ENCODE assay signal across 8 mouse cellular contexts in genomic region chr9:65346476-65347111, GRCm38 (mm10). TPM values are rescaled to one million over a fixed set of nuclear protein-coding genes. Genes with fewer than 3 reads are reported as not detected.
DNase-seq lines count a peak whose midpoint lies in the region; ATAC-seq and TF ChIP-seq lines count a peak whose summit lies in the region.

No protein-coding gene starts in this region.

- no peaks in the 10 kb centered on the region for H3K27me3 ChIP-seq in ES-Bruce4 (ENCODE audit: control insufficient read depth, insufficient read depth, low read length, poor library complexity, severe bottlenecking)
- no peaks in the 10 kb centered on the region; the same call in 1 of the 2 replicates for H3K27me3 ChIP-seq in neural tube, embryonic 14.5 days (ENCODE audit: control insufficient read depth, insufficient read depth, low read length)
- no peaks in the 10 kb centered on the region for H3K27me3 ChIP-seq in testis, adult 2 months (ENCODE audit: control insufficient read depth, insufficient read depth, low read length)

- peak overlapping the region; percentile 92 for H3K4me2 ChIP-seq in neural tube, embryonic 14.5 days (ENCODE audit: low read depth, low read length)

- no peaks in the 10 kb centered on the region for H3K36me3 ChIP-seq in ES-Bruce4 (ENCODE audit: control insufficient read depth, insufficient read depth, low read length, poor library complexity, severe bottlenecking)
- H3K36me3 ChIP-seq in neural tube, embryonic 14.5 days (ENCODE audit: control insufficient read depth, insufficient read depth, low read length) = no peaks in the 10 kb centered on the region
- no peaks in the 10 kb centered on the region for H3K36me3 ChIP-seq in testis, adult 2 months (ENCODE audit: control insufficient read depth, insufficient read depth, low read length)

- no peak for TF ChIP-seq POLR2A in ES-Bruce4 (IDR thresholded peaks at IDR 0.05; ENCODE audit: insufficient read depth, low read length)
- no peak for TF ChIP-seq POLR2A in brain, embryonic 14.5 days (IDR thresholded peaks at IDR 0.05; ENCODE audit: borderline replicate concordance, extremely low read depth, insufficient read depth, insufficient read length, poor library complexity, severe bottlenecking)
- no peak for TF ChIP-seq POLR2A in lung, adult 2 months (IDR thresholded peaks at IDR 0.05; ENCODE audit: borderline replicate concordance, extremely low read depth, low read depth, low read length)
- TF ChIP-seq POLR2A in testis, adult 2 months (IDR thresholded peaks at IDR 0.05; ENCODE audit: control insufficient read depth, low read depth, low read length) = peak; percentile 36

- WGBS in lung, adult 2 months = under 1% methylated on average over 72 of the region's 77 CpGs
- WGBS in neural tube, embryonic 14.5 days = under 1% methylated on average over 69 of the region's 77 CpGs

- TF ChIP-seq EP300 in ES-Bruce4 (IDR thresholded peaks at IDR 0.05; ENCODE audit: insufficient read depth, low read depth, low read length) = no peak

- H3K9me3 ChIP-seq in ES-Bruce4 (replicated peaks; ENCODE audit: control insufficient read depth, insufficient read depth, low read length, poor library complexity, severe bottlenecking) = peaks cover 5% of the 10 kb centered on the region
- H3K9me3 ChIP-seq in neural tube, embryonic 14.5 days (ENCODE audit: control insufficient read depth, low read length) = no peaks in the 10 kb centered on the region

- peak; percentile 42 for DNase-seq in brain, embryonic 14.5 days (ENCODE audit: low read depth)
- peak; percentile 59 to 67 for DNase-seq in heart, postnatal 10 days
- DNase-seq in kidney, postnatal 36 days = peak; percentile 27 to 61
- DNase-seq in lung, adult 2 months = peak; percentile 54

- H3K27ac ChIP-seq in ES-Bruce4 (ENCODE audit: insufficient read depth, low read length) = no peak overlapping the region; the same call in 1 of the 2 replicates
- H3K27ac ChIP-seq in neural tube, embryonic 14.5 days (ENCODE audit: low read depth, low read length) = peak overlapping the region; percentile 88
- H3K27ac ChIP-seq in testis, adult 2 months (ENCODE audit: control insufficient read depth, insufficient read depth, low read depth, low read length) = peak overlapping the region; percentile 79

- H3K9ac ChIP-seq in ES-Bruce4 (ENCODE audit: low read depth, poor library complexity, severe bottlenecking) = peak overlapping the region; percentile 89
- H3K9ac ChIP-seq in neural tube, embryonic 14.5 days (replicated peaks; ENCODE audit: low read depth, low read length) = peak overlapping the region; percentile 95

- peaks cover 1% of the 10 kb centered on the region for H3K4me1 ChIP-seq in ES-Bruce4 (ENCODE audit: control insufficient read depth, insufficient read depth, low read length)
- peaks cover 10% of the 10 kb centered on the region for H3K4me1 ChIP-seq in lung, adult 2 months (ENCODE audit: control insufficient read depth, insufficient read depth, low read length)
- H3K4me1 ChIP-seq in neural tube, embryonic 14.5 days (ENCODE audit: control insufficient read depth, insufficient read depth, low read length) = peaks cover 12% of the 10 kb centered on the region
- peaks cover 7% of the 10 kb centered on the region for H3K4me1 ChIP-seq in testis, adult 2 months (ENCODE audit: control insufficient read depth, insufficient read depth, low read length)

- peak overlapping the region; percentile 70 for H3K4me3 ChIP-seq in ES-Bruce4 (ENCODE audit: low read depth, low read length)
- peak overlapping the region; percentile 74 for H3K4me3 ChIP-seq in lung, adult 2 months (replicated peaks; ENCODE audit: extremely low read depth, low read depth, low read length)
- H3K4me3 ChIP-seq in neural tube, embryonic 14.5 days (ENCODE audit: low read depth, low read length) = peak overlapping the region; percentile 98
- H3K4me3 ChIP-seq in testis, adult 2 months (ENCODE audit: control insufficient read depth, low read depth, low read length) = peak overlapping the region; percentile 91

- ATAC-seq in erythroblast, adult 5-6 weeks (replicated peaks; ENCODE audit: low FRiP score, poor library complexity, severe bottlenecking) = peak; percentile 72
- peak; percentile 72 for ATAC-seq in neural tube, embryonic 14.5 days (ENCODE audit: low read depth)

- intact Hi-C loops in heart, postnatal 10 days (cut with DNase I) = no loop called here

- TF ChIP-seq CTCF in ES-Bruce4 (IDR thresholded peaks at IDR 0.05; ENCODE audit: low read depth, low read length) = no peak
- no peak for TF ChIP-seq CTCF in brain, embryonic 14.5 days (IDR thresholded peaks at IDR 0.05; ENCODE audit: borderline replicate concordance, extremely low read depth, insufficient read depth, insufficient read length)
- no peak for TF ChIP-seq CTCF in lung, adult 2 months (IDR thresholded peaks at IDR 0.05; ENCODE audit: insufficient read depth, low read length)
- TF ChIP-seq CTCF in testis, adult 2 months (IDR thresholded peaks at IDR 0.05; ENCODE audit: control insufficient read depth, insufficient read depth, insufficient replicate concordance, low read depth, low read length) = no peak

RNA-seq across cellular contexts. Expression of gene Pdcd7, which starts 0.7 kb away (rescaled TPM):
- polyA plus RNA-seq in ES-Bruce4 (2011; ENCODE audit: insufficient read depth, insufficient read length, low read depth, missing spikeins) = 31.1 and 37.7 TPM in 2 replicates
- polyA plus RNA-seq in brain, embryonic 14.5 days (2012; rRNA removed) = 15.3 and 17.2 TPM in 2 replicates
- total RNA-seq in erythroblast, adult 5-6 weeks (2015; ENCODE audit: low replicate concordance) = 2.7 and 5.4 TPM in 2 replicates
- 8.8 and 10.5 TPM in 2 replicates for total RNA-seq in erythroblast, adult 5-6 weeks (2017; ENCODE audit: low replicate concordance)
- total RNA-seq in heart, postnatal 10 days (2021) = 10 to 100 TPM; 11.1 to 14.7 TPM
- 10.9 and 12.1 TPM in 2 replicates for polyA plus RNA-seq in lung, adult 2 months (2012; rRNA removed)
- 12.3 and 12.5 TPM in 2 replicates for polyA plus RNA-seq in neural tube, embryonic 14.5 days (2014; fragmentation: Nextera tagmentation; extraction: Ambion mirVana)
- 10.4 and 10.9 TPM in 2 replicates for polyA plus RNA-seq in testis, adult 2 months (2012; rRNA removed)

RNA-seq across cellular contexts. Expression of gene Ubap1l, which starts 14.2 kb away (rescaled TPM):
- polyA plus RNA-seq in ES-Bruce4 (2011; ENCODE audit: insufficient read depth, insufficient read length, low read depth, missing spikeins) = 1.5 and 1.8 TPM in 2 replicates
- 6.8 and 10.3 TPM in 2 replicates for polyA plus RNA-seq in brain, embryonic 14.5 days (2012; rRNA removed)
- not detected in 2 replicates for total RNA-seq in erythroblast, adult 5-6 weeks (2015; ENCODE audit: low replicate concordance)
- not detected in 2 replicates for total RNA-seq in erythroblast, adult 5-6 weeks (2017; ENCODE audit: low replicate concordance)
- total RNA-seq in heart, postnatal 10 days (2021) = 1 to 10 TPM in 1 of 2 experiments, not detected in 1; 1.0 TPM
- 0.37 and 0.58 TPM in 2 replicates for polyA plus RNA-seq in lung, adult 2 months (2012; rRNA removed)
- polyA plus RNA-seq in neural tube, embryonic 14.5 days (2014; fragmentation: Nextera tagmentation; extraction: Ambion mirVana) = 3.7 and 7.2 TPM in 2 replicates
- 0.77 and 1.3 TPM in 2 replicates for polyA plus RNA-seq in testis, adult 2 months (2012; rRNA removed)

RNA-seq across cellular contexts. Expression of gene Kbtbd13, which starts 44.9 kb away (rescaled TPM):
- 0.27 and 0.52 TPM in 2 replicates for polyA plus RNA-seq in ES-Bruce4 (2011; ENCODE audit: insufficient read depth, insufficient read length, low read depth, missing spikeins)
- 0.57 and 0.66 TPM in 2 replicates for polyA plus RNA-seq in brain, embryonic 14.5 days (2012; rRNA removed)
- total RNA-seq in erythroblast, adult 5-6 weeks (2015; ENCODE audit: low replicate concordance) = not detected in 2 replicates
- total RNA-seq in erythroblast, adult 5-6 weeks (2017; ENCODE audit: low replicate concordance) = not detected in 2 replicates
- total RNA-seq in heart, postnatal 10 days (2021) = 1 to 10 TPM; 1.1 to 2.1 TPM
- polyA plus RNA-seq in lung, adult 2 months (2012; rRNA removed) = 1.3 and 2.0 TPM in 2 replicates
- polyA plus RNA-seq in neural tube, embryonic 14.5 days (2014; fragmentation: Nextera tagmentation; extraction: Ambion mirVana) = 0.31 and 0.63 TPM in 2 replicates
- polyA plus RNA-seq in testis, adult 2 months (2012; rRNA removed) = 0.18 and 0.23 TPM in 2 replicates

RNA-seq across cellular contexts. Expression of gene Rasl12, which starts 51.7 kb away (rescaled TPM):
- polyA plus RNA-seq in ES-Bruce4 (2011; ENCODE audit: insufficient read depth, insufficient read length, low read depth, missing spikeins) = 0.33 and 0.40 TPM in 2 replicates
- polyA plus RNA-seq in brain, embryonic 14.5 days (2012; rRNA removed) = 7.1 and 8.0 TPM in 2 replicates
- not detected in 2 replicates for total RNA-seq in erythroblast, adult 5-6 weeks (2015; ENCODE audit: low replicate concordance)
- 0.14 TPM in 1 of 2 replicates, not detected in the other for total RNA-seq in erythroblast, adult 5-6 weeks (2017; ENCODE audit: low replicate concordance)
- 10 to 100 TPM; 13.3 to 16.2 TPM for total RNA-seq in heart, postnatal 10 days (2021)
- polyA plus RNA-seq in lung, adult 2 months (2012; rRNA removed) = 74.0 and 81.4 TPM in 2 replicates
- polyA plus RNA-seq in neural tube, embryonic 14.5 days (2014; fragmentation: Nextera tagmentation; extraction: Ambion mirVana) = 5.6 and 8.2 TPM in 2 replicates
- polyA plus RNA-seq in testis, adult 2 months (2012; rRNA removed) = 5.5 and 6.6 TPM in 2 replicates

RNA-seq across cellular contexts. Expression of gene Clpx, which starts 52.5 kb away (rescaled TPM):
- 29.6 and 31.5 TPM in 2 replicates for polyA plus RNA-seq in ES-Bruce4 (2011; ENCODE audit: insufficient read depth, insufficient read length, low read depth, missing spikeins)
- 18.0 and 20.1 TPM in 2 replicates for polyA plus RNA-seq in brain, embryonic 14.5 days (2012; rRNA removed)
- total RNA-seq in erythroblast, adult 5-6 weeks (2015; ENCODE audit: low replicate concordance) = 16.3 and 20.8 TPM in 2 replicates
- 34.5 and 43.6 TPM in 2 replicates for total RNA-seq in erythroblast, adult 5-6 weeks (2017; ENCODE audit: low replicate concordance)
- 10 to 100 TPM; 76.3 to 83.4 TPM for total RNA-seq in heart, postnatal 10 days (2021)
- polyA plus RNA-seq in lung, adult 2 months (2012; rRNA removed) = 8.7 and 10.5 TPM in 2 replicates
- 40.5 and 43.1 TPM in 2 replicates for polyA plus RNA-seq in neural tube, embryonic 14.5 days (2014; fragmentation: Nextera tagmentation; extraction: Ambion mirVana)
- 45.4 and 50.4 TPM in 2 replicates for polyA plus RNA-seq in testis, adult 2 months (2012; rRNA removed)
